Mouse (Mus musculus) layer of hippocampus, postnatal 14 days (tissue): ENCODE data around the gene Dlg4. TPM values are rescaled to one million over a fixed set of nuclear protein-coding genes. Genes with fewer than 3 reads are reported as not detected.

ENCODE experiments used
- DNase-seq, 2 experiments: peaks; one replicate each; pipeline ENCODE4 v3.0.0; 2021 to 2022; ENCODE audit warnings: low spot score in 2 of 2, mixed read lengths in 1 of 2
- total RNA-seq, 2 experiments: library from RNA; stranded (reverse); gene quantifications; 2 replicates each; pipeline ENCODE4 v1.2.3; 2021

The Dlg4 gene
- total RNA-seq, 2 experiments from 2014 or later, result 845 to 900 TPM

DNA sequence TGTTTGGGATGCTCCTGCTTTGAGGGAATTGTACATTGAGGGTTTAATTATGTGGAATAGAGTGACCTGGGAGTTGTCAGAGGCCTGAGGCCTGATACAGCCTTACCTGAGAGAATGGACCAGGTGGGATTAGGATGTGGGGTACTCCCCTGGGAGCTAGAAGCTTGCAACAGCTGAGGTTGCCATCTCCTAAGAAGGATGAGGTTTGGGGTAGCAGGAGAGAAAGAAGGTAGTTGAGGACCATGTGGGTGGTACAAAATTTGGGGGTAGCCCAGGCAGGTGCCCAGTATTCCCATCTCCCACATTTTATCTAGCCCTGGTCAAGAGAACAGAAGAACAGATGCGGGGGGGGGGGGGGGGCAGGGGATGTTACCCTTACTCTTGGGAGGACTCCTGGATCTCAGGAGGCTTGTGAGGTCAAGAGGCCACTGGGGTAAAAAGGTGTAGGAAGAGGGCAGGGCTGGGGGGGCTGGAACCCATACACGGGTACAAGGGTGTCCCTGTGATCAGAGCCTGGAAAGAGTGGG lies 2.8 kb downstream of the Dlg4 start:
- DNase-seq, result no peak

- DNase-seq, result peak; percentile 41 to 73
Measured at GRCm38 (mm10) chr11:70020022-70020631, 3.4 kb downstream of the Dlg4 start.

GRCm38 (mm10) chr11:70020731-70021263 lies 4.1 kb downstream of the Dlg4 start:
- DNase-seq, result peak; percentile 67 to 87

DNA sequence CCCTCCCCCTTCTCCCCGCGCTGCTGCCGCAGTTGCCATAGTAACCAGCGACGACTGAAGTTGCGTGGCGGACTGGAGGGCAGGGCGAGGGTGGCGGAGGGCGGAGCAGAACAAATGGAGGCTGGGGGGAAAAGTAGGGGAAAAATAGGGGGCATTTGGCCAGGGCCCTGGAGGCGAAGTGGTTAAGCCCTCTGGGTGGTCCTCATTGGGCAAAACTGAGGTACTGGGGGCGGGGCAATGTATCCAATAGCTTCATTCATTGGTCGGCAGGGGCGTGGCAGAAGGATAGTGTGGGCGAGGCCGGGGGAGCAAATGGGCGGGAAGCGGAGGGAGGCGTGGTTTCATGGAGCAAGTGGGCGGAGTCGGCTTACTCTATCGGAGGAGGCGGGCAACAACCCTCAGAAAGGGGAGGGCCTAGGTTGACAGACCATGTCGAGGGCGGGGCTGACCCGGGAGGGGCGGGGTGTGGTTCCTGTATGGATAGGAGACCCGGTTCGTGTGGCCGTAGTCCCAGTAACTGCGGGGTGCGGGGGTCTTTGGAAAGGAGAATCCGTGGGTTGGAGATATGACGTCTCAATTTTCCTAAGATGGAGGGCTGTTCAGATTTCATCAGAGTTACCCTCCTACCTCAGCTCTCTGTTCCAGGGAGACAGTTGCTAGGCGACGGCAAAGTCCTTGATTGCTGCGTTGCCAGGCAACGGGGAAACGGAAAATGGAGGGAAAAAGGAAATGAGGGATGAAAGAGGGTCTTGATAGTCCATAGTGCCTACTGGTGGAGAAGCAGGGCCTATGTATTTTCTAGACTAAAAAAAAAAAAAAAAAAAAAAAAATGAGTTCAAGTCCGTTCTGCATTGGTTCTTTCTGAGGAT lies 4.8 kb downstream of the Dlg4 start:
- peak; percentile 98 to 99 for DNase-seq

DNA sequence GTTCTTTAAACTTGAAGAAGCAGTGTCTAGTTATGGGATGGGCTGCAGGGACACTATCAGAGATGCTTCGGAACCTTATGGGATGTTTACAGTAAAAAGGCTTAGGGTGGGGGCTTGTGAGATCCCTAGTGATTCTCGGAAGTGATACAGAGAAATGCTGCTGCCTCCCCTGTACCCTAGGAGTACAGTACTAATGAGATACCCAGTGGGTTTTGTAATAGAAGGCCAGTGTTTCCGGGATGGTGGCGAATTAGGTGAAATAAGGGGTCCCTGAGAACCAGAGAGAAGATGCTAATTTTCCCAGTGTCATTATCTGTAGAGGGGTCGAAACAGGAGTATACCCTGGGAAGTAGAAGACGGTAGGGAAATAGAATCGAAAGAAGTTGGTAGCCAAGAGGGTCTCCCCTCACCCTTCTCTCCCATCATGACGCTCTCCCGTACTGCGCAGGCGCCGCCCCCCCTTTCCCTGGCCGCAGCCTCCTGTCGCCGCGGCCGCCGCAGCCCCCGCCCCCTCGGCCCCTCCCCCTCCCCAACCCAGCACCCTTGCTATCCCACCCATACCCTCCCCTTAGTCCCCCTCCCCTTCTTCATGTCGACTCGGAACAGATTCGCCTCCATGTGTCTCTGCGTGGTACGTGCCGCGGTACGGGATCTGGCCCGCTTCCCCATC lies 6.9 kb downstream of the Dlg4 start:
- no peak for DNase-seq

GRCm38 (mm10) chr11:70024151-70024514 lies 7.4 kb downstream of the Dlg4 start:
- no peak for DNase-seq

DNA sequence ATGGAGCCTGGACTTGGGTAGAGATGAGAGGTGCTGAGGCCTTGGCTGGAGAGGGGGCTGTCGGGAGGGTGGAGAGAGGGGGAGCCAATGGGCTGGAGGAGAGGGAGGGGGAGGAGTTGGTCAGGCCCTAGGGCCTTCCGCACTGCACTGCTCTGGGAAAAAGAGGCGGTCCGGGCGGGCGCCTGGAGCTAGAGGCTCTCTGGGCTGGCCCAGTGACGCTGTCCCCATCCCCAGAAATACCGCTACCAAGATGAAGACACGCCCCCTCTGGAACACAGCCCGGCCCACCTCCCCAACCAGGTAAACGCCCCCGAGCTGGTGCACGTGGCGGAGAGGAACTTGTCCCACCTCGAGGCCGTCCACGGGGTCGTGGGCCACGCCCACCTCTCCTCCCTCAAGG lies 9.9 kb downstream of the Dlg4 start:
- DNase-seq, result no peak

DNA sequence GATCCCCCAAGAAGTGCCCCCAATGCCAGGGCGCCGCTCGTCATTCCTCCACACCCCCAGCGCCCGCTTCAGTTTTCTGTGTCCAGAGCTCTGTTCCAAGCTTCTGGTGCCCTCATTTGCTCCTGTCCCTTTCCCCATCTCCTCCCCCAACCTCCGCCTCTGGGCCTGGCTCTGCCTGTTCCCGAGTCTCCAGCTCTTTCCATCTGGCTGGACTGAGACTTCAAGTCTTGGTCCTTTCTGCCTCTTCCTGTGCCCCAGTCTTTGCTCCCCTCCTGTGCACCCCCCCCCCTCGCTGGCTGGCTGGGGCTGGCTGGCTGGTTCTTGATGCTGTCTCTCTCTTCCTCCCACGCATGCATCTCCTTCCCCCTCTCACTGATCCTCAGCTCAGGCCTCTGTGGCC lies 10.7 kb downstream of the Dlg4 start:
- DNase-seq, result peak in 1 of 2 experiments; percentile 55

GRCm38 (mm10) chr11:70028401-70029129 lies 11.8 kb downstream of the Dlg4 start:
- no peak for DNase-seq

- peak; percentile 81 to 92 for DNase-seq
Measured at GRCm38 (mm10) chr11:70029130-70029801, 12.5 kb downstream of the Dlg4 start.

GRCm38 (mm10) chr11:70029829-70030550 lies 13.2 kb downstream of the Dlg4 start:
- no peak for DNase-seq

- DNase-seq, result no peak
Measured at GRCm38 (mm10) chr11:70030651-70031320, 14.0 kb downstream of the Dlg4 start.

GRCm38 (mm10) chr11:70031321-70031670 lies 14.6 kb downstream of the Dlg4 start:
- DNase-seq, result no peak

DNA sequence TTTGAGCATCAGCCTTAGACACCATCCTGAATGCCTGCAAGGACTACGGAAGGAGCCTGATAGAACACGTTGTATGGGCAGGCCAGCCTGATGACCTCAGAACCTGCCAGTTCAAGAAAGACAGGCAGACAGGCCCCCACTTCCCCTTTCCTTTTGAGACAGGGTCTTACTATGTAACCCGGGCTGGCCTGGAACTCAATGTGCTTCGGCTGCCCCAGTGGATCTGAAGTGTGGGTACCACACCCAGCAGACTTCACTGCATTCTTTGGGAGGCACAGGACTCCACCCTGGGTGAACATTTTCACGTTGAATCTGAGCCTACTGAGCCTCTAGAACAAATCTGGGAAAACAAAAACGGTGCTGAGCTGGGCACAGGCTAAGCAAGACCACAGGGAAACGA lies 21.4 kb downstream of the Dlg4 start:
- no peak for DNase-seq

DNA sequence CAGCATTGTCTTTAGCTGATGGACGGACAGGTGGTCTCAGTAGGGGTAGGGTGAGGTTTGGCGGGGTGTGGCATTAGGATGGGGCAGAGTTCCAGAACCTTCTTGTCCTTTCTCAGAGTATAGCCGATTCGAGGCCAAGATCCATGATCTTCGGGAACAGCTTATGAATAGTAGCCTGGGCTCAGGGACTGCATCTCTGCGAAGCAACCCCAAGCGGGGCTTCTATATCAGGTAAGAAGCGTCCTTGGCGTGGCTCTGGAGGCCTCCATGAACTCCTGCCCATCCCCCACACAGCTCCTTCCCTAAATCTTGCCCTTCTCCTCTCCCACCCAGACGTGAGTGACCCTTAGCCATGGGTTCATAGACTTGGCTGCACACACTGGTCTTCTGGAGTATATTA lies 22.9 kb downstream of the Dlg4 start:
- DNase-seq, result no peak

GRCm38 (mm10) chr11:70040184-70040583 lies 23.4 kb downstream of the Dlg4 start:
- DNase-seq, result no peak

GRCm38 (mm10) chr11:70042309-70043085 lies 25.8 kb downstream of the Dlg4 start:
- DNase-seq, result no peak

DNA sequence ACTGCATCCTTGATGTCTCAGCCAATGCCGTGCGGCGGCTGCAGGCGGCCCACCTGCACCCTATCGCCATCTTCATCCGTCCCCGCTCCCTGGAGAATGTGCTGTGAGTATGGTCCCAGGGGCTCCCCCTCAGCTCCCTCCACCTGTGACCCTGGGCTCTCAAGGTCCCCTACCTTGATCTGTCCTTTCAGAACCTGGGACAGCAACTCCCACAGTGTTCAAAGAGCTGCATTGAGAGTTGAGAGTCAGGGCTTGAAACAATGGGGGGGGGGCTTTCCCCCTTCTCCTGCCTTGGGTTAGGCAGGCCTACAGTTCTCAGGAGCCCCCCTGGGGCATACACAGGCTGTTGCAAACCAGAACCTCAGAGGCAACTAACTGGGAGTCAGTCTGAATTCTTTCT lies 26.9 kb downstream of the Dlg4 start:
- no peak for DNase-seq
